Mouse (Mus musculus): Measurements from ENCODE around the gene Cenpi.
A peak's percentile ranks its signal among the peaks of the same experiment; 100 is the strongest.
"Not testable (repeated sequence)": the region's sequence is repeated elsewhere in the genome, so short reads cannot be mapped to it uniquely, and the experiment has no call there.

The Cenpi gene

GRCm38 (mm10) chrX:134307534-134308274 is at the start of gene Cenpi:
Gene Cenpi, plus strand, starts transcription at chrX:134308084.
- DNase-seq: peak; percentile 88 to 92

GRCm38 (mm10) chrX:134261191-134261590 is 46.7 kb upstream of the Cenpi start:
- DNase-seq: no peak

- DNase-seq: no peak
Measured at GRCm38 (mm10) chrX:134262129-134262528, 45.8 kb upstream of the Cenpi start.

GRCm38 (mm10) chrX:134275715-134276114 is 32.2 kb upstream of the Cenpi start:
- DNase-seq: peak; percentile 66 to 74

DNA sequence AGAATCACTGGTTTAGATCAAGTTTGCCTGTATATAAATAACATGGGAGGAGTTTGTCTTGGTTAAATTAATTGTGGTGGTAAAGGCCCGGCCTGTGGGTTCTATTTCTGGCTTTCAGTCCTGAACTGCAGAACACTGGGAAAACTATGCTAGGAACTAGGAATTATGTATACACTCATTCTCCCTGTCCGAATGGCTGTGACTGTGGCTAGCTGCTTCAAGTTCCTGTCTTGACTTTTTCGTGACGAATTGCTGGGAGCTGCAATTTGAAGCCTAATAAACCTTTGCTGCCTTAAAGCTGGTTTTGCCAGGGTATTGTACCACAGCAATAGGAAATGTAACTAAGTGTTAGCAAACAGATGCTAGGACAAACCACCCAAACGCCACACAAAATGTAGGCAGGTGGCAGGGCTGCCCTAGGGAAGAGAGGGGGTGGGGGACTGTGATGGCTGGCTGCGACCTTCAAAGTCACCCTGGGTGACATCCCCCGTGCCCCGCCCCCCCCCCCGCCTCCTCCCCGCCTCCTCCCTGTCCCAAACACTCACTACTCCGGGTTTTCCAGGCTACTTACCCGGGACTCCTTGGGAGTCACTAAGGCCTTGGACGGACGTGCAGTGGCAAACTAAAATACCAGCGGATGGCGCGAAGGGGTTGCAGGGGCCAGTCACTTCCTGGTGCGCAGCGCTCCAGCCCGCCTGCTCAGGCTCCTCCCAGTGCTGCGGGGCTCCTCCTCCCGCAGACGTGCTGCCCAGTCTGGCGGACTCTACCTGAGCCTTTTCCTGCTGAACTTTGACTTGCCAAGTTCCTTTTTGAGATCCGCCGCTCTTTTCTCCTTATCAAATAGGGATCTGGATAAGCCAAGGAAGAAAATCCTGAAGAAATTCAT is 31.4 kb upstream of the Cenpi start, which contains the start of gene Trmt2b:
Gene Trmt2b (minus strand): TSS at position 710 of the 886 bp plus-strand sequence.
- DNase-seq: peak; percentile 74 to 89

GRCm38 (mm10) chrX:134280531-134280930 is 27.4 kb upstream of the Cenpi start:
- DNase-seq: no peak

DNA sequence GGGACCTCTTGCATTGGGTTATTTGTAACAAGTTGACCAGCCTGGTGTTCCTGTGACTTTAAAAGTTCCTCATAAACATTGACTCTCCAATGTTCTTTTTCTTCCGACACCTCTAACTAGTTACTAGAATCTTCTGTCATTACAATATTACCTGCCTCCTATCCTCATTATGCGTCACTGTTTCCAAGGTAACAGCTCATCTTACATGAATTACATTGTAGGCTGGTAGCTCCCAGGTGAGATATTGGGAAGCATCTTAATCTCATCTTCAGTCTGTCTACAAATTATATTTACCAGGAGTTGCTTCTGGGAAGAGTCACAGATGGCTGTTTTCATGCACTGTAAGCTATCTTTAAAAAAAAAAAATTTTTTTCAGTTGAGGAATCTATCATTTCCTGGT is 22.8 kb upstream of the Cenpi start:
- DNase-seq: no peak

GRCm38 (mm10) chrX:134285791-134286190 is 22.1 kb upstream of the Cenpi start:
- no peak for DNase-seq

GRCm38 (mm10) chrX:134287305-134287704 is 20.6 kb upstream of the Cenpi start:
- no peak for DNase-seq

GRCm38 (mm10) chrX:134296301-134296700 is 11.6 kb upstream of the Cenpi start:
- DNase-seq: peak; percentile 63 to 76

- DNase-seq: no peak
Measured at GRCm38 (mm10) chrX:134296737-134297136, 11.1 kb upstream of the Cenpi start.

DNA sequence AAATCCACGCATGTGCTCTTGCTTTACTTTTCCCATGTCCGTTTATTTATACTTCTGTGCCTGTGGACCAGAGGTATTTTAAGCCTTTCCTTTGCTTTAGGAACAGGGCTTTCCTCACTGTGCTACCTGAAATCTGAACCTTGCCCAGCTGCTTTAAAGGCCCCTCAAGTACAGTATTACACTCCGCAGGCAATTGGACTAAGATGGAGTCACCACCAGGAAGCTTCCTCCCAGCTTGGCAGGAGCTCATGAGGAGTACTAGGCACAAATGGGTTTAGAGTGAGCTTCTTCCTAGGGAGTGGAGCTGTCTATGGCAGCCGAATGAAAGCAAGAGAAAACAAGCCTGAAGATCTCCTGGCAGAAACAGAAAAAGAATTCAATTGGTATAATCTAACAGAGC is 10.7 kb upstream of the Cenpi start:
- DNase-seq: no peak

- DNase-seq: no peak
Measured at GRCm38 (mm10) chrX:134300219-134300618, 7.7 kb upstream of the Cenpi start.

- no peak for DNase-seq
Measured at GRCm38 (mm10) chrX:134303287-134303686, 4.6 kb upstream of the Cenpi start.

DNA sequence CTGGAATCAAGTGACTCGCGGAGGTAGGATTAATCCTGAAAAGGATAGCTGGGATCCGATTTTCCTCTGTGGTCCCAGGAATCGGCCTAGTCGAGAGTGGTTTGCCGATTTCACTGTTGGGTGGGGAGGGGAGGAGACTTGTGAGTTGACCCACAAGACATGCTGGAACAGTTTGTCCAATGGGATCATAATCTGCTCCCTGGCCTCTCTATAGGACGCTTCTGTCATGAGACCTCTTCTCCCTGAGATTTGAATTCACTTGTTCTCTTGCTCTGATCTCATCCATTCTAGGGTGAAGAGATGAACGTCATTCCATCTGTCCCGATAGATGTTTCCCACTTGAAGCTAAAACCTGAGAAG is 371 bp downstream of the Cenpi start:
- no peak for DNase-seq

GRCm38 (mm10) chrX:134311193-134311592 is 3.3 kb downstream of the Cenpi start:
- DNase-seq: not testable (repeated sequence)

DNA sequence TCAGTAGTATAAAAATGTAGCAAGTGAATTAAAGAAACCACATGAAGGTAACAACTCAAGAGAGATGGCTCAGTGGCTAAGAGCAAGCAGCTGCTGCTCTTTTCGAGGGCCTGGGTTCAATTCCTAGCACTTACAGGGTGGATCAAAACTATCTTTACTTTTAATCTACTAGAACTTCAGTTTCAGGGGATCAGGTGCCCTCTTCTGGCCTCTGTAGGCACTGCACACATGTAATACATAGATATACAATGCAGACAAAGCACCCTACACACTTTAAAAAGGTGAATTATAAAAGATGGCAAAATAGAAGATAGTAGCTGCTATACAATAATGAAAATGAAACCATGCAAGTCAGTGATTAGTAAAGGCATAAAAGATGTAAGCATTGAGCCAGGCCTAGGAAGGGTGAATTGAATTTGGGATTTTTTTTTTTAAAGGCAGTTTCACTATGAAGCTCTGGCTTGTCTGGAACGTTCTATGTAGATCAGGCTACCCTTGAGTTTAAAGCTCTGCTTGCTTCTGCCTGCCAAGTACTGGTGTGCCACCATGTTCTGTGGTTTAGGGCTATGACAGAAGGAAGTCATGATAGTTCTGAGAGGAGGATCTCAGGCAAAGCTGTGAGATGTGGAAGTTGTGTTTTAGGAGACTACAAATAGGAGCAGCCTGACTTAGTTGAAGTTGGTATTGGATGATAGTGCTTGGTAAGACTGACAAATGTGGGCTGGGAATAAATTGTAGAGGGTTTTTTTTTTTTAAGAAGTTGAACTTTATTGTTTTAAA is 11.5 kb downstream of the Cenpi start:
- DNase-seq: peak; percentile 37 to 67

DNA sequence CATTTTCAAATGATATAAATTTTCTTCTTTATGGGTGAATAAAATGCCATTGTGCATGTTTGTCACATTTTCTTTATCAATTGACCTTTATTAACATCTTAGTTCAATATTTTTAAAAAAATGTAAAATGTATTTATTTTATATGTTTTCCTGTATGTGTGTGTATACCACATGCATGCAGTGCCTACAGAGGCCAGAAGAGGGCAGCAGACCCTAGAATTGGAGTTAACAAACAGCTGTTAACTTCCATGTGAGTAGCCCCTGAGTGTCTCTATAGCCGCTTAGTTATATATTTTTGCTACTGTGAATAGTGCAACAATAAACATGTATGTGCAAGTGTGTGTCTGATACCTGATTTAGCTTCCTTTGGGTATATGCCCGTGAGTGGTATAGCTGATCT is 25.4 kb downstream of the Cenpi start:
- DNase-seq: peak in 1 of 2 experiments; percentile 8

- DNase-seq: no peak
Measured at GRCm38 (mm10) chrX:134342735-134343134, 34.9 kb downstream of the Cenpi start.

- DNase-seq: no peak
Measured at GRCm38 (mm10) chrX:134350205-134350604, 42.3 kb downstream of the Cenpi start.

DNA sequence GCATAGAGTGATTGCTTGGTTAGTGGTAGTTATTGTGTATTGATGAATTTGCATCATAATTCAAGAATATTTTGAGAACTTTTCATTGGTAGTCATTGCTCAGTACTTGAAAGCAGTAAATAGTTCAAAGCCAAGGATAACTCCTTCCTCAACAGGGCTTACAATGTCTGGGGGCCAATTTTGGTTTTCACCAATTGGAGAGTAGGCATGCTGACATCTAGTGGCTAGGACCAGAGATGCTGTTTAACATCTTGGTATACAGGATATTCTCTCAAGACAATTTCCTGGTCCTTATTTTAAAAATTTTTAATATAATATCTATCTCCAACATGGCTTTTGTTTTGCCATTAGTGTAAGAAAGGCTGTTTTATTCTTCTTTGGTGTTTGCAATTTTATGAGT is 46.0 kb downstream of the Cenpi start:
- DNase-seq: no peak

DNA sequence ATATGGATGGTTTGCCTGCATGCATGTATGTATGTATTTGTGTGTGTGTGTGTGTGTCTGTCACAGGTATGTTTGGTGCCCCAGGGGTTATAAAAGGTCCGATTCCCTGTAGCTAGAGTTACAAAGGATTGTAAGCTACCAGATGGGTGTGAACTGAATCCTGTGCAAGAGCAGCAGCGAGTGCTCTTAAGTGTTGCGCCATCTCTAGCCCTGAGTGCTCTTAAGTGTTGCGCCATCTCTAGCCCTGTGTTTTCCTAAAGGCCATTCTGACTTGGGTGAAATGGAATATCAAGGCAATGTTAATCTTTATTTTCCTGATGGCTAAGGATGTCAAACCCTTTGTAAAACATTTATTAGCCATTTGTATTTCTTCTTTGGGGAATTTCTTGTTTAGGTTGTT is 51.5 kb downstream of the Cenpi start:
- DNase-seq: no peak

- DNase-seq: no peak
Measured at GRCm38 (mm10) chrX:134362156-134362555, 54.3 kb downstream of the Cenpi start.

Measured in kidney, postnatal 25 days (tissue).